Mouse (Mus musculus) lung, postnatal 0 days (tissue): ENCODE measurements at regions not wholly inside any gene's neighbourhood (a gene's known extent, or its start where the extent isn't known, plus 50 kb on each side); places are given as distances from the start of the nearest gene placed in this dataset.

Experiments
- ATAC-seq: fragments of 200-750 bp; cut with Nextera tagmentation; 2 replicates; pipeline ENCODE4 v1.8.0; 2017; ENCODE audit warnings: moderate library complexity
- DNase-seq: peaks from one replicate; pipeline ENCODE4 v3.0.0-alpha.2; 2016; ENCODE audit warnings: low spot score
- H3K27ac ChIP-seq: fragments of 300-500 bp; sonication (generic); 2 replicates; pipeline ENCODE4 v1.5.1; 2014; ENCODE audit warnings: antibody characterized with exemption, mild to moderate bottlenecking, low read length, mixed read lengths
- H3K27me3 ChIP-seq: fragments of 300-500 bp; sonication (generic); replicated peaks from 2 replicates; pipeline ENCODE4 v1.6.1; 2014; ENCODE audit warnings: low read length, mixed read lengths; ENCODE audit not compliant: insufficient read depth
- H3K36me3 ChIP-seq: fragments of 300-500 bp; sonication (generic); 2 replicates; pipeline ENCODE4 v1.6.1; 2014; ENCODE audit warnings: low read length, mixed read lengths; ENCODE audit not compliant: insufficient read depth
- H3K4me1 ChIP-seq: fragments of 300-500 bp; sonication (generic); 2 replicates; pipeline ENCODE4 v1.6.1; 2014; ENCODE audit warnings: antibody characterized with exemption, low read depth, low read length, mixed read lengths; ENCODE audit not compliant: insufficient read depth
- H3K4me2 ChIP-seq: fragments of 300-500 bp; sonication (generic); replicated peaks from 2 replicates; pipeline ENCODE4 v1.6.1; 2014; ENCODE audit warnings: low read depth, mild to moderate bottlenecking, low read length, moderate library complexity, mixed read lengths
- H3K4me3 ChIP-seq: fragments of 300-500 bp; sonication (generic); 2 replicates; pipeline ENCODE4 v1.5.1; 2014; ENCODE audit warnings: low read depth, low read length
- H3K9ac ChIP-seq: fragments of 300-500 bp; sonication (generic); replicated peaks from 2 replicates; pipeline ENCODE4 v1.6.1; 2014; ENCODE audit warnings: low read depth, mild to moderate bottlenecking
- H3K9me3 ChIP-seq: fragments of 300-500 bp; sonication (generic); 2 replicates; pipeline ENCODE4 v1.6.1; 2016; ENCODE audit warnings: low read length, mixed read lengths
- CTCF ChIP-seq: IDR thresholded peaks from 2 replicates; pipeline ENCODE4 v1.5.1; 2016; ENCODE audit warnings: antibody characterized with exemption, mild to moderate bottlenecking
- EP300 ChIP-seq: IDR thresholded peaks from 2 replicates; pipeline ENCODE4 v1.6.1; 2016; ENCODE audit warnings: antibody characterized with exemption, mild to moderate bottlenecking, control low read depth
- WGBS: fragments of 180-500 bp; shearing (Covaris S2); extraction: QIAGEN DNeasy Blood & Tissue Kit; methylation state at CpG from one replicate; pipeline ENCODE4 v1.1.7; 2014; 5-methylcytosine and 5-hydroxymethylcytosine counted together

DNA sequence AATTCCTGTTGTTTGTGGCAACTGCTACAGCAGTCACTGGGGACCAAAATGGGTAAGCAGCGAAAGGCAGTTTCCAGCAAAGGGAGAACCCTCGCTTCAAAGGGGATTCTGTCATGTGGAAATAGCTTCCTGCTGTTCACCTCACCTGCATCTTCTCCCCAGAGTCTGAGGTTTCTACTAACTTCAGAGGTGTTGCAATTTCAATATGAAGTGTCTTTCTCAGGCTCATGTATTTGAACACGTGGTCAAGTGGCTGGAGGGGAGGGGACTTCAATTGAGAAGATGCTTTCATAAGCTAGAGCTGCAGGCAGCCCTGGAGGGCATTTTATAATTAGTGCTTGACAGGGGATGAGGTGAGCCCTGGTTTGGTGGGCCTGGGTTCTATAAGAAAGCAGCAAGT is 92.9 kb upstream of the Noct start:
- Histone ChIP-seq H3K4me1 (no peaks in the 10 kb centered on the region), H3K27me3 (no peaks in the 10 kb centered on the region), H3K9ac (no peak overlapping the region), H3K27ac (no peak overlapping the region), H3K4me2 (no peak overlapping the region), H3K9me3 (no peaks in the 10 kb centered on the region), H3K4me3 (no peak overlapping the region), H3K36me3 (no peaks in the 10 kb centered on the region)
- DNase-seq (peak; percentile 64), ATAC-seq (peak; percentile 61)
- no peak for TF ChIP-seq CTCF
- no peak for TF ChIP-seq EP300
- 57% methylated on average over 3 of the region's 3 CpGs for WGBS

DNA sequence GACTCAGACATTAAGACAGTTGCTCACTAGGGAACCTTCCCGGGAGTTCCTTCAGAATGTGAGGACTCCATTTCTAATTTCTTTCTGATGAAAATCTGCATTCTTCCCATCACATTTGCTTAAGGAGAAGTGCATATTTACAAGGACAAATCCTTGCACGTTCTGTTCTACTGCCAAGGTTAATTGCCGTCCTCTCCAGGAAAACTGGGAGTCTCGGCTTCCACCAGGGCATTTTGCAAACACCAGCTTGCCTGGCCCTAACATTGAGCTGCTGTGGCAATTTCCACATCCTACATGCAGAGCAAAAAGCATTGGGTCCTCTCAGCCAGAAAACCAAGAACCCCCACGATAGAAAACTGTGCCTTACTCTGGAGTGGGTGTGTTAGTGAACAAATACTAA is 91.5 kb upstream of the Noct start:
- DNase-seq (no peak), ATAC-seq (no peak)
- no peak overlapping the region for H3K4me2 ChIP-seq
- no peaks in the 10 kb centered on the region for H3K27me3 ChIP-seq
- no peak overlapping the region for H3K27ac ChIP-seq
- WGBS, result 67% methylated on average over 5 of the region's 5 CpGs
- TF ChIP-seq CTCF (no peak), EP300 (no peak)
- H3K36me3 ChIP-seq, result no peaks in the 10 kb centered on the region
- H3K4me1 ChIP-seq, result no peaks in the 10 kb centered on the region
- no peaks in the 10 kb centered on the region for H3K9me3 ChIP-seq
- H3K9ac ChIP-seq, result no peak overlapping the region
- H3K4me3 ChIP-seq, result no peak overlapping the region

DNA sequence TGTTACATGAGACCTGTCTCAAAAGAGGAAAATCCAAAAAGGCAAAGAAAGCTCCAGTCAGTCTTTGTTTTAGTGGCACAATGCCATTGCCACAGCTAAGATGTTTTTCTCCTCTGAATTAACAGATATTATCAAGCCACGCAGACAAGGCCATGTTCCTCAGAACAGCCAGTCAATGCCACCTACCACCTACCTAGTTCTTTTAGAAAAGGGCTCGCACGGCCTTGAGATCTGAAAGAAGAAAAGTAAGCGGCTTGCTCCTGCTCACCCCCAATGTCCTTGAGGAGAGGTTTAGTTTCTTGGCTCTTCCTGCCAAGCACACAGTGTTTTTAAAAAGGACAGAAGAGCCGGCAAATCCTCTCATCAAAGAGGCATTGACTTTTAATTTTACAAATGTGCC is 88.7 kb upstream of the Noct start:
- no peak overlapping the region for H3K4me2 ChIP-seq
- H3K9me3 ChIP-seq, result no peaks in the 10 kb centered on the region
- no peak for TF ChIP-seq CTCF
- no peak for TF ChIP-seq EP300
- H3K36me3 ChIP-seq, result no peaks in the 10 kb centered on the region
- no peak overlapping the region for H3K9ac ChIP-seq
- no peaks in the 10 kb centered on the region for H3K27me3 ChIP-seq
- DNase-seq (no peak), ATAC-seq (no peak)
- no peak overlapping the region for H3K4me3 ChIP-seq
- no peak overlapping the region for H3K27ac ChIP-seq
- H3K4me1 ChIP-seq, result no peaks in the 10 kb centered on the region
- 79% methylated on average over 5 of the region's 5 CpGs for WGBS

DNA sequence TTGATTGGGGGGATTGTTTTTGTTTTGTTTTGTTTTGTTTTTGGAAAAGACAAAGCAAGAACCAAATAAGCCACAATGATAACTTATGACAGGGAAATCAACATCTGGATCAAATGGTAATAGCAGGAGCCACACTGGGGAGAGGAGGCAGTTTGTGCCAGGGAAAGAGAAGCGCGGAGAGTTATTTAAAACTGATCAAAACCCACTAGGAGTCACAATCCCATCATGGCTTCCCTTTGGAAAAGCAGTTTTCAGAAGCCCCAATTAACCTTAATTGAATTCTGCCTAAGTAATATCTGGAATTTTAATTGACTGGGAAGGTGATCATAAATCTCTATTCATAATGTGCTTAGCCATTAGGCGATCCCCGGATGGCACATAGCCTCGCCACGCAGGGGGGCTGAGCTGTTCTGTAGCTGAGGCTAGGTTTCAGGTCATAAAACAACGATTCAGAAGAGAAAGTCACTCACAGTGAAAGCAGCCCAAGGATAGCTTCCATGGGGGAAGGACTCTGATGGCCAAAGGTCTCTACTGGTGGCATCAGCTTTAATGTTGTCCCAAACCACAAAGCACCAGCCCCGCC is 86.4 kb upstream of the Noct start:
- no peak overlapping the region for H3K27ac ChIP-seq
- no peak for TF ChIP-seq EP300
- TF ChIP-seq CTCF, result no peak
- ATAC-seq, result no peak
- H3K4me3 ChIP-seq, result no peak overlapping the region
- DNase-seq, result no peak
- no peaks in the 10 kb centered on the region for H3K9me3 ChIP-seq
- WGBS, result 90% methylated on average over 8 of the region's 8 CpGs
- H3K4me2 ChIP-seq, result no peak overlapping the region
- no peaks in the 10 kb centered on the region for H3K36me3 ChIP-seq
- H3K27me3 ChIP-seq, result no peaks in the 10 kb centered on the region
- no peak overlapping the region for H3K9ac ChIP-seq
- H3K4me1 ChIP-seq, result no peaks in the 10 kb centered on the region

DNA sequence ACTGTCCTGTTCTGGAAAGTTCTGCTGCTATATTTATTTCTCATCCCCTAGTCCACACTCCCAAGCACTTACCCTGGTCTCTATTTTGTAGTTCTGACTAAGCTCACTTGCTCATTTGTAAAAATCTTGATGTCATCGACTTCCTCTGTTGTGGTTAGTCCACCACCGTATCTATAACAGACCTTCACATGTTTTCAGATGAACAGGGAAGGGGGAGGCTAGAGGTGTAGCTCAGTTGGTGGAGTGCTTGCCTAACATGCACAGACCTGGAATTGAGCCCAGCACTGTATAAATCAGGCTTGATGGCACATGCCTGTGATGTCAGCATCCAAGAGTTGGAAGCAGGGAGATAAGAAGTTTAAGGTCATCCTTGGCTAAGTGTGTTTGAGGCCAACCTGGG is 78.3 kb upstream of the Noct start:
- no peak for TF ChIP-seq CTCF
- TF ChIP-seq EP300, result no peak
- no peak overlapping the region for H3K27ac ChIP-seq
- no peak overlapping the region for H3K4me3 ChIP-seq
- H3K4me2 ChIP-seq, result no peak overlapping the region
- ATAC-seq (no peak), DNase-seq (no peak)
- H3K27me3 ChIP-seq, result no peaks in the 10 kb centered on the region
- H3K9ac ChIP-seq, result no peak overlapping the region
- no peaks in the 10 kb centered on the region for H3K36me3 ChIP-seq
- no peaks in the 10 kb centered on the region for H3K9me3 ChIP-seq
- H3K4me1 ChIP-seq, result no peaks in the 10 kb centered on the region
- WGBS, result 55% methylated on average over 2 of the region's 2 CpGs

DNA sequence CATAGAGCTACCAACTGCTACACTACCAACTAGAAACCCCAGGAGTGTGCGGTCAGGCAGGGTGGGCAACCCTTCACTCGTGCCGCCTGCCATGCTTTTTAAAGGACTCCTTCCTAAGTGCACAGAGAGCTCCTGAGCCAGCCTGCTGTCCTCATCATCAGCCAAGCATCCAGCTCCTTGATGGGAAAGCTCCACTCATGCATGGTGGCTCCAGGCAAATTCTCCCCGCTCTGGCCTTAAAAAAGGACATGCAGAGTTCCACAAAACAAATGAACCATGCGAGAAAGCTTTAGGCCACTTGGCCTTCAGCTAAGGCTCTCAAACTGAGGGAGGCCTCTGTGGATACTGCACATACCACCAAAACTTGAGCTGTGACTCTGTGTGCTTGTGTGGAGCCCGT is 74.2 kb upstream of the Noct start:
- Histone ChIP-seq H3K27ac (no peak overlapping the region), H3K9me3 (no peaks in the 10 kb centered on the region), H3K36me3 (no peaks in the 10 kb centered on the region), H3K4me3 (no peak overlapping the region), H3K4me2 (no peak overlapping the region), H3K9ac (no peak overlapping the region), H3K4me1 (no peaks in the 10 kb centered on the region), H3K27me3 (no peaks in the 10 kb centered on the region)
- WGBS, result 89% methylated on average over 6 of the region's 6 CpGs
- ATAC-seq (no peak), DNase-seq (no peak)
- TF ChIP-seq CTCF (no peak), EP300 (no peak)

DNA sequence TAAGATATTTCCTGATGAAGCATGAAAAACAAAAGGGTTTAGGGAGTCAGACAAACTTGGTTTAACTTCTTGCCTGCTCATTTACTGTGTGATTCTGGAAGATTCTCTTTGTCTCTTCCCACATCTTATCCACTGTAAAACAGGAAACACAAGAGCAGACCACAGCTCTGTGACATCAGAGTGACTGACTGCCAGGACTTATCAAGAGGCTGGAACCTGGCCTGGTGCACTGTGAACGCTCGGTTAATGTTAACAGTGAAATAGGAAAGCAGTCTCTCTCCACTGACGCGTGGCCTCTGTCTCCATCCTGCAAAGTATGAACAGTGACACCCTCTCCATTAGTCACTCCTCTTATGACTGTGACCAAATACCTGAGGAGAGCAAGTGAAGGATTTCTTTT is 73.1 kb upstream of the Noct start:
- Histone ChIP-seq H3K4me1 (no peaks in the 10 kb centered on the region), H3K9me3 (no peaks in the 10 kb centered on the region), H3K4me3 (no peak overlapping the region), H3K27ac (no peak overlapping the region), H3K27me3 (no peaks in the 10 kb centered on the region), H3K9ac (no peak overlapping the region), H3K36me3 (no peaks in the 10 kb centered on the region), H3K4me2 (no peak overlapping the region)
- DNase-seq, result no peak
- WGBS, result 43% methylated on average over 4 of the region's 4 CpGs
- ATAC-seq, result no peak
- TF ChIP-seq EP300 (no peak), CTCF (no peak)
